Mouse (Mus musculus): ENCODE measurements around the gene Dmxl2. TPM values are rescaled to one million over a fixed set of nuclear protein-coding genes. Genes with fewer than 3 reads are reported as not detected.

Gene Dmxl2
- total RNA-seq, 2 experiments from 2014 or later, result 198 to 199 TPM

DNA sequence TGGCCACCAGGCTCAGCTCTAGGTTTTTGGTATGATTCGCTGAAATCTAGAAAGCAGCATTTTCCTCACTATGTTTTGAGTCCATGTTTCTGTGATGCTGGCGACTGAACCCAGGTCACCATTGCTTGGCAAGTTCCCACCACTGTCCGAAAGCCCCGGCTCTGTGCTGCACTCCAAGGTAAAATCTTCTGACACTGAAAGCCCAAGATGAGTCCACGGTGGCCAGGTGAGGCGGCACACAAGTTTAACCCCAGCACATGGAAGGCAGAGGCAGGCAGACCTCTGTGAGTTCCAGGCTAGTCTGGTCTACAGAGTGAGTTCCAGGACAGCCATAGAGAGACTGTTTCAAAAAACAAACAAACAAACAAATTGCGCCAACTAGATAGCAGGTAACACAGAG, 172.2 kb downstream of the Dmxl2 start:
- no peak for DNase-seq (ENCODE audit: low spot score in 2 of 2)

DNA sequence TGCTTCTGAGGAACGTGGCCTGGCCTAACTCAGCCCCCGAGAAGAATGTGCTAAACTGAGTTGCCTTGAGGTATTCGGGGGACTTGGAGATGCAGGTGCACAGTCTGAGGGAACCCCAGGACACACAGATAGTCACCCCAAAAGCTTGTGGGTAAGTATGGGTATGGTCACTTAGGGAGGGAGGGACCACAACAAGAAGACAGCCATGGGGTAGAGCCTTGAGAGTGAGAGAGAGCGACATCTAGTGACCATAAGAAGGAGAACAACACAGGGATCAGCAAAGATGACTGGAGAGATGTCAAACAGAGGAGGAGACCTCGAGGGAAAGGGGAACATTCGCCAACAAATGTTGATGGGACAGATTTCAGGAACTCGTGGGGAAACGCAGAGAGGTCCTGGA, 178.0 kb downstream of the Dmxl2 start:
- peak in 1 of 2 experiments; percentile 11 for DNase-seq (ENCODE audit: low spot score in 2 of 2)

DNA sequence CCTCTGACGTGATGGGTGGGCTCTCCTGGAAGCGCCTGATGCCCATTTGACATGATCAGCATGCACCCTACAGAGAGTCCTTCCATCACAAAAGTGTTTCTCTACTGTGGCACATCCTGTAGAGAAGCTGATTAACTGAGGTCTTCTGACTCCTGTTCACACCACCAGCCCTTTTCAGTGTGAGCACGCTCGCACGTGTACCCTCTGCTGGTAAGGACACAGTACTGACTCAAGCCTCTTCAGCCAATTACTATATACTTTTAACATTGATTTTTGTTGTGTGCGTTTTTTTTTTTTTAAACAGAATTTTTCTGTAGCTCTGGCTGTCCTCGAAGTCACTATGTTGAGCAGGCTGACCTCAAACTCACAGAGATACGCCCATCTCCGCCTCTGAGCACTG, 185.1 kb downstream of the Dmxl2 start:
- DNase-seq (ENCODE audit: low spot score in 2 of 2), result no peak

Other genes starting within 250 kb of the Dmxl2 start
- gene Cyp19a1, start 233.5 kb downstream of the Dmxl2 start, total RNA-seq (2021), result under 1 TPM in 1 of 2 experiments, not detected in 1; 0.19 TPM
- under 1 TPM; 0.73 to 0.81 TPM for gene Gldn, start 215.1 kb downstream of the Dmxl2 start, total RNA-seq (2021)
- gene Sh2d7, start 37.4 kb upstream of the Dmxl2 start, total RNA-seq (2021), result not detected
- gene Cib2, start 58.6 kb upstream of the Dmxl2 start, total RNA-seq (2021), result 10 to 100 TPM; 28.1 to 28.4 TPM
- gene Idh3a, start 84.7 kb upstream of the Dmxl2 start, total RNA-seq (2021), result 100 to 1,000 TPM; 194 to 212 TPM
- gene Acsbg1, start 160.2 kb upstream of the Dmxl2 start, total RNA-seq (2021), result 100 to 1,000 TPM; 109 to 126 TPM
- gene Dnaja4, start 197.2 kb upstream of the Dmxl2 start, total RNA-seq (2021), result 10 to 100 TPM; 49.6 to 51.2 TPM
- gene Wdr61, start 232.9 kb upstream of the Dmxl2 start, total RNA-seq (2021), result 10 to 100 TPM; 58.9 to 60.0 TPM

Measured in left cerebral cortex, adult 18-20 months (tissue).